Mouse (Mus musculus) erythroblast, embryonic 14.5 days (primary cell): Measurements from ENCODE around the gene Cacna1g.

Source experiments
- GATA1 ChIP-seq: IDR thresholded peaks from 2 replicates; pipeline ENCODE4 v1.6.1; 2012; ENCODE audit warnings: low read length, inconsistent platforms, mixed read lengths
- TAL1 ChIP-seq: IDR thresholded peaks from 3 replicates; pipeline ENCODE4 v1.6.1; 2012; ENCODE audit warnings: low read length, inconsistent platforms, mixed read lengths

- no peak for TF ChIP-seq GATA1
- no peak for TF ChIP-seq TAL1
Observed at GRCm38 (mm10) chr11:94474544-94474910, 529 bp upstream of the Cacna1g start.
